Mouse (Mus musculus) regulatory T cell (primary cell): ENCODE data around the gene Cd52.

Source experiments
- in situ Hi-C: fragments of 300-600 bp; cut with MboI, MseI; formaldehyde crosslinking; loops from one replicate; pipeline ENCODE4 v1.15.1; 2025; ENCODE audit warnings: high pct_unique_total_duplicates

Cd52 gene

GRCm38 (mm10) chr4:134096120-134096519 lies 1.2 kb upstream of the Cd52 start:
- in situ Hi-C loops = no loop called here

- in situ Hi-C loops = loop anchor here (5.0 kb wide), 1 partner anchor 33 kb away; the partner anchor contains the start of gene Sh3bgrl3
Measured at GRCm38 (mm10) chr4:134094004-134094564, 798 bp downstream of the Cd52 start.

GRCm38 (mm10) chr4:134092382-134093288 lies 2.2 kb downstream of the Cd52 start:
- in situ Hi-C loops = loop anchor here (5.0 kb wide), 1 partner anchor 35 kb away; the partner anchor contains the start of gene Sh3bgrl3

- in situ Hi-C loops = loop anchor here (5.0 kb wide), 1 partner anchor 36 kb away; the partner anchor contains the start of gene Sh3bgrl3
Measured at GRCm38 (mm10) chr4:134091225-134091529, 3.7 kb downstream of the Cd52 start.

GRCm38 (mm10) chr4:134090521-134091224 lies 4.2 kb downstream of the Cd52 start:
- in situ Hi-C loops = loop anchor here (5.0 kb wide), 1 partner anchor 37 kb away; the partner anchor contains the start of gene Sh3bgrl3

GRCm38 (mm10) chr4:134089029-134089428 lies 5.9 kb downstream of the Cd52 start:
- in situ Hi-C loops = no loop called here

GRCm38 (mm10) chr4:134087412-134087811 lies 7.5 kb downstream of the Cd52 start:
- in situ Hi-C loops = no loop called here

GRCm38 (mm10) chr4:134084999-134085398 lies 9.9 kb downstream of the Cd52 start:
- in situ Hi-C loops = no loop called here

- in situ Hi-C loops = no loop called here
Measured at GRCm38 (mm10) chr4:134082460-134082859, 12.4 kb downstream of the Cd52 start.

- in situ Hi-C loops = no loop called here
Measured at GRCm38 (mm10) chr4:134081730-134082386, 13.0 kb downstream of the Cd52 start.

GRCm38 (mm10) chr4:134080674-134081073 lies 14.2 kb downstream of the Cd52 start:
- in situ Hi-C loops = no loop called here

GRCm38 (mm10) chr4:134078694-134079093 lies 16.2 kb downstream of the Cd52 start:
- in situ Hi-C loops = loop anchor here (5.0 kb wide), 1 partner anchor 41 kb away; no protein-coding TSS in a partner anchor

- in situ Hi-C loops = no loop called here
Measured at GRCm38 (mm10) chr4:134068793-134069580, 25.9 kb downstream of the Cd52 start.

- in situ Hi-C loops = no loop called here
Measured at GRCm38 (mm10) chr4:134067833-134068544, 26.9 kb downstream of the Cd52 start.

GRCm38 (mm10) chr4:134067383-134067782 lies 27.5 kb downstream of the Cd52 start:
- in situ Hi-C loops = no loop called here

GRCm38 (mm10) chr4:134065431-134066004 lies 29.4 kb downstream of the Cd52 start:
- in situ Hi-C loops = no loop called here

GRCm38 (mm10) chr4:134062561-134062960 lies 32.3 kb downstream of the Cd52 start:
- in situ Hi-C loops = no loop called here

- in situ Hi-C loops = no loop called here
Measured at GRCm38 (mm10) chr4:134061944-134062446, 32.9 kb downstream of the Cd52 start.

GRCm38 (mm10) chr4:134061166-134061830 lies 33.6 kb downstream of the Cd52 start:
- in situ Hi-C loops = no loop called here
